Mouse (Mus musculus): ENCODE data around the gene Txnrd2. TPM values are rescaled to one million over a fixed set of nuclear protein-coding genes. Genes with fewer than 3 reads are reported as not detected.
A peak's percentile ranks its signal among the peaks of the same experiment; 100 is the strongest.

Txnrd2 gene
- total RNA-seq, 2 experiments from 2014 or later = 26.7 to 29.0 TPM

GRCm38 (mm10) chr16:18452361-18452862 is 26.2 kb downstream of the Txnrd2 start:
- DNase-seq = no peak

DNA sequence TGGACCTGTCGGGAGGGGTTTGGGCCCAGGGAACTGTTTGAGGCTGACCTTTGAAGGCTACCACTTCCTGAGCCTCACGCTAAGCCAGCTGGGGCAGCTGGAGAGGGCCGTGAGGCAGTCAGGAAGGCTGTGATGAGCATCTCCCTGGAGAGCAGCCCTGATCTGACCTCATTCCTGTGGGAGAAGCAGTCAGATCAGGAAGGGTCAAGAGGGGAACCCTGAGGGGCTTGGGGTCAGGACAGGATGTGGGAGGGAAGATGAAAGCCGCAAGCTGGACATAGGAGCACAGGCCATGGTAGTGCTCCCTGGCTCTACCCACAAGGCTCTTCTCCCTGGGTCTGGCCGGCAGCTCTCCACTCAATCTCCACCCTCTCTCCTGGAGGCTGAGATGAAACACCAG is 27.7 kb downstream of the Txnrd2 start:
- DNase-seq = peak; percentile 14

DNA sequence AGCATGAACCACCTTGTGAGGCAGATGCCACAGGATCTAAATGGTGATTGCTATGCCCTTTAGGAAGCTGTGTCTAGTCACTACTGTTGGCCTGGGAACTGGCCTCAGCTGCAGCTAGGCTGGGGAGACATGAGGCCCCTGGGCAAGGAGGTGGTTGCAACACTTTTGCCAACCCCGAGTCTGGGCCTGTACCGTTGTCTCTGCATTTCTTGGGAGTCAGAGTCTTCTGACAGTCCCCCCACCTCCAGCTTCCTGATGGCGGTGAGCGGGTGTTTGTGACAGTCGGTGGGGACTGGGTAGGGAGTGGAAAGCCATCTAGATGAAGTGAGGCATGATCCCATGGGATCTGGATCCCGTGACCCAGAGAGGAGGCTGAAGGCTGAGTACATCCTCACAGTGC is 29.2 kb downstream of the Txnrd2 start:
- DNase-seq = no peak

DNA sequence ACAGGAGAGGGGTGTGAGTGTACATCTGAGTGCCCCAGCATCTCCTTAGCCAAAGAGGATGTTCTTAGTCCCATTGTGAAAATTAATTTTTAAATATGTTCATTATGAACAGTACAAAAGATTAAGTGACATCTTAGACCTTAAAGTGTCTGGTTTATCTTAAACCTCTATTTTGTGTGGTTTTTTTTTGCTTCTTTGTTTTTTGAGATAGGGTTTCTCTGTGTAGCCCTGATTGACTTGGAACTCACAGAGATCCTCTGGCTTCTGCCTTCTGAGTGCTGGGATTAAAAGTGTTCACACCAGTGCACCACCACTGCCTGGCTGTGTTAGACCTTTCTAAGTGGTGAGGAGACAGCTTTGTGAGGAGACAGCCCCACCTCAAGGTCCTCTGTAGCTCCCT is 32.5 kb downstream of the Txnrd2 start:
- no peak for DNase-seq

DNA sequence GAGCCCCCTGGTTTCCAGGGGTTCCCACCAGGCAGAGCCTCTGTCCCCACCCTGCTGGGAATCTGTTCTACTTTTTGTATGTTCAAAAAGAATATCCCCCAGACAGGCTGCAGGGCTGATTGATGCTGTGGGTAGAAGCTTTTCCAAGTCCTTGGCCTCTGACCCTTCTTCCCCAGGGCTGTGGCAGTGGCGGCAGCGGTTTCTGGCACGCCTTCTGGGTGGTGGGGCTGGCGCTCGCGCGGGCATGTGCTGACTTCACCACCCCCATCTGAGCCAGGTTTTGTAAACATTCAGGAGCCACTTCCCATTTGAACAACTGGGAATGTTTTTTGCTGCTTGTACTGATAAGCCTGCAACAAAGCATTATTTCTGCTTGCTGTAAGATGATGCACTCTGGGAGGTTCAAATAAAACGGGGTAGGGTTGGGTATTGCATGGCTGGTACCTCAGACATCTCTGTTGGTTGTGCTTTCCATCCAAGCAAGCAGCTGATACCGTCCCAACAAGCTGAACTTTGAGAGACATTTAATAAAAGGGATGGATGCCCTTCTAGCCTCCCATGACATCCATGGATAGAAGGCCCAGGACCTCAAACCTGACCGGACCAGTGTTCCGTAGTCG is 33.3 kb downstream of the Txnrd2 start:
- peak; percentile 28 for DNase-seq

- DNase-seq = peak; percentile 46
Observed at GRCm38 (mm10) chr16:18459955-18460370, 33.8 kb downstream of the Txnrd2 start.

- DNase-seq = no peak
Observed at GRCm38 (mm10) chr16:18460826-18461225, 34.6 kb downstream of the Txnrd2 start.

- no peak for DNase-seq
Observed at GRCm38 (mm10) chr16:18462031-18462430, 35.8 kb downstream of the Txnrd2 start.

GRCm38 (mm10) chr16:18462598-18462997 is 36.4 kb downstream of the Txnrd2 start:
- peak; percentile 40 for DNase-seq

DNA sequence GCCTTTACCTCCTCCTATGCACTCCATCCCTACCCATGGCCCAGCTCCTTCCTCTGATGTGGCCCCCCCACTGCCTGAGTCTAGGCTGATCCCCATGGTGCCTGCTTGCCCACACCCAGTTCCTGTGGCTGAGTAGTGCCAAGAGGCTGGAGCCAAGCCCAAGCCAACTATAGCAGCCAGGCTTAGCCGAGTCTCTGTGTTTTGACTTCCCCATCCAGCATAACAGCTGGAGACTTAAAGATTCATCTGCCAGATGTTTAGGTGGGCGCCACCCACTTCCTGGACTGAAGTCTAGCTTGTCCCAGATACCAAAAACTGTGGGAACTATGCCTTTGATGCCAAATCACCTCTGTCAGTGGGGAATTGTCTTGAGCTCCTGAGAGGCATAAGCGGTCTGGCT is 38.1 kb downstream of the Txnrd2 start:
- peak; percentile 49 for DNase-seq

DNA sequence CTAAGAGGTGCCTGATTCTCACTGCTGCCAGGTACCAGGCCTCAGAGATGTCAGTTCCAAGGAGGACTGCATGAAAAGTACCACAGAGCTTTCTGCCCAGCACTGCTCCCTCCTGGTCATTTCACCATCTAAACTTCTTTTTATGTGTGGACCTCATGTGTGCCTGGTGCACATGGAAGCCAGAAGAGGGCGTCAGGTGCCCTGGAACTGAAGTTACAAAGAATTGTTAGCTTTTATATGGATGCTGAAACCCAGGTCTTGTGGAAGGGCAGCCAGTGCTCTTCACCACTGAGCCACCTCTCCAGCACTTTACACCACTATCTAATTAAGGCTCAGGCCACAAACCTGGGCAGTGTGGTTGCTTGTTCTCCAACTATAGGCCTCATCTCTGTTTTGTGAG is 44.6 kb downstream of the Txnrd2 start:
- DNase-seq = no peak

- no peak for DNase-seq
Observed at GRCm38 (mm10) chr16:18471381-18471955, 45.3 kb downstream of the Txnrd2 start.

- DNase-seq = no peak
Observed at GRCm38 (mm10) chr16:18471976-18472375, 45.8 kb downstream of the Txnrd2 start.

- no peak for DNase-seq
Observed at GRCm38 (mm10) chr16:18472416-18472815, 46.2 kb downstream of the Txnrd2 start.

- no peak for DNase-seq
Observed at GRCm38 (mm10) chr16:18472976-18473375, 46.8 kb downstream of the Txnrd2 start.

DNA sequence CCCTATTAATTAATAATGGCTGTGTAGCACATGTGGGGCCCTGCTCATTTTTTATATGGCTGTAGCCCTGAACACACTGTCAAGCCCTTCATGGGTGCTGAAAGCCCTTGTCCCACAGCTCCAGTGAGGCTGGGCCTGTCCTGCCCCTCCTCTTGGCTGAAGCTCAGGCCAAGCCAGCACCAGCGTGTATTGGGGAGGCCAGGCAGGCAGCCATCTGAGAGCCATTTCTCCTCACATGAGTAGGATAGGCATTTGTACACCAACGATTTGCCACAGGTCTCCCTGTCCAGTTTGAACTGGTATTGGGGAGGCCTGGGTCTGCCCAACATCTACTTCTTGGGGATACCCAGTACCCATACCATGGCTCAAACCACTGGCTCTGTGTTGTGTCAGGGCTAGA is 47.8 kb downstream of the Txnrd2 start:
- DNase-seq = no peak

DNA sequence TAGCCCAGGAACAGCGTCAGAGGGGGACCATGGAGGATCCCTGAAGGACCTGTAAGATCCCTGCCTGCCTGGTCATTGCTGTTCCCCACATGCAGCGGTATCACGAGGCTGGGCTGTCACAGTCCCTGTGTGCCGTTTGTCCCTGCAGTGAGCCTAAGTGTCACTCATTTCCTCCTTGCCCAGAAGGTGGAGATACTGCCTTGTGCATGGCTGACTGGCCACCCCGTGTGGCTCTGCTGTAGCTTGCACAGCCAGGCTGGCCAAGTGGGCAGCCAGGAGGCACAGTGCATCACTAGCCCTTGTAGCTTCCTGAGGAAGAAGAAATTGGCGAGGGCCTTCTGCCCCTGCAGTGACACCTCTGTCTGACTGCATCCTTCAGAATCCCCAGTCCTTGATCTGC is 51.8 kb downstream of the Txnrd2 start:
- no peak for DNase-seq

DNA sequence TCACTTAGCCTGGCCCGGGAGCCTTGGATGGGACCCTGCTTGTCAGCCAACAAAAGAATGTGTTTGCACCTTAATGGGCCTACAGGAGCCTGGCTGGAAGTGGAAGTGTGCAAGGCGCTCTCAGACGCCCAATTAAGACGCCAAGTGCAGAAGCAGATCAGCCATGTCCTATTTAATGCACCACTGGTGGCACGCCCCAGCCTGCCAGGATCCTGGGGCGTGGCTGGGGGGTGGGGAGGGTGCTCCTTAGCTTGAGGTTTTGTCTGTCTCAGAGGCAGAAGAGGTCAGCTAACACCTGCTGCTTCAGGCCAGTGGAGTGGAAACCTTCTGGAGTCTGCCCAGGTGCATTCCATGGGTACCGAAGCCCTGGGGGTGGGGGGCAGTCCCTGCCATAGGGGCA is 53.5 kb downstream of the Txnrd2 start:
- DNase-seq = no peak

DNA sequence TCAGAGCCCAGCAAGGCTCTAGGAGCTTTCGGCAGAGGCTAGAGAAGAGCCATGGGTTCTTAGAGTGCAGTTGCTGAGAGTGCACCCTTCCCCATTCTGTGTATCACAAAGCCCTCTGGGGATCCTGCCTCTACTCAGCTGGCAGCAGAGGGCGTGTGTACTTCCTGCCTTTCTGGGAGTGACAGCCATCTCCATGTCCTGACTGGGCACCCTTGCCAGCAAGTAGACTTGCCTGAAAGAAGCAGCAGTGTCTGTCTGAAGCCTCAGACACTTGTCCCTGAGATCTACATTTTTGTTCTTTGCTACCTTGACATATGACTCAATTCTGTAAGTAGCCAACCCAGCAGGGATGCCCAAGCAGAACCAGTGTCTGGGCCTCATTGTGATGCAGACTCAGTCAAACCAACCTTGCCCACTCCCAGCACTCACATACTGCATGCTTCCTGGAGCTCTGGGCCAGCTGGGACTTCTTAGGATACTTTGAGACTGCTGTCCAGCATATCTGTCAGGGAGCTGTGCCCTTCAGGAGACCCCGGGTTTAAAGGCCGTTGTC is 54.8 kb downstream of the Txnrd2 start:
- no peak for DNase-seq

DNA sequence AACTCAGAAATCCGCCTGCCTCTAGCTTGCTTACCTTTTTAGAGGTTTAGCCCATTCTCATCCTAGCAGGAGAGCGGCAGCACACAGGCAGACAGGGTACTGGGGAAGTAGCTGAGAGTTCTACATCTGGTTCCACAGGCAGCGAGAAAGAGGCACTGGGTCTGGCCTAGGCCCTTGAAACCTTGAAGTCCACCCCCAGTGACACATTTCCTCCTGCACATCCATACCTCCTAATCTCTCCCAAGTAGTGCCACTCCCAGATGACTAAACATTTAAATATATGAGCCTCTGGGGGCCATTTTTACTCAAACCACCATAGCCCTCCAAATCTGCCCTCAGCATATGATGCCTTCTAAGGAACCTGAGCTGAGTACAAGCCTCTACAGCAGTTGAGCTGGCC is 56.2 kb downstream of the Txnrd2 start:
- no peak for DNase-seq

DNA sequence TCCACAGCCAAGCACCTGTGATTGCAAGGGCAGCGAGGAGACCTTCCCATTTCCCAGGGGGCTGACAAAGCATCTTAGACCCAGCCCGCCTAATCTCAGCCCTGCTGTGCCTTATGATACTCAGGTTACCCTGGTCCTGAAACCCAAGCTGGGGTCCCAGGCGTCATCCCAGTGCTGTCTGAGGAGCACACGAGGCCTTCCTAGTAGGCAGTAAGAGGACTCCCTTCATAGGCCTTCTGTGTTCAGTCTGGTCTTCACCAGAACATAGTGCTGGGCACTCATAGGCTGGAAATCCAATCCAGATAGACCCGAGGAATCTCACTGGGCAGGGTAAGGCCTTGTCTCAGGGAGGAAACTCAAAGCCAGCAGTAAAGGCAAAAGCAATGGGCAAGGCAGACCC is 57.7 kb downstream of the Txnrd2 start:
- DNase-seq = no peak

GRCm38 (mm10) chr16:18484386-18484785 is 58.2 kb downstream of the Txnrd2 start:
- no peak for DNase-seq

DNA sequence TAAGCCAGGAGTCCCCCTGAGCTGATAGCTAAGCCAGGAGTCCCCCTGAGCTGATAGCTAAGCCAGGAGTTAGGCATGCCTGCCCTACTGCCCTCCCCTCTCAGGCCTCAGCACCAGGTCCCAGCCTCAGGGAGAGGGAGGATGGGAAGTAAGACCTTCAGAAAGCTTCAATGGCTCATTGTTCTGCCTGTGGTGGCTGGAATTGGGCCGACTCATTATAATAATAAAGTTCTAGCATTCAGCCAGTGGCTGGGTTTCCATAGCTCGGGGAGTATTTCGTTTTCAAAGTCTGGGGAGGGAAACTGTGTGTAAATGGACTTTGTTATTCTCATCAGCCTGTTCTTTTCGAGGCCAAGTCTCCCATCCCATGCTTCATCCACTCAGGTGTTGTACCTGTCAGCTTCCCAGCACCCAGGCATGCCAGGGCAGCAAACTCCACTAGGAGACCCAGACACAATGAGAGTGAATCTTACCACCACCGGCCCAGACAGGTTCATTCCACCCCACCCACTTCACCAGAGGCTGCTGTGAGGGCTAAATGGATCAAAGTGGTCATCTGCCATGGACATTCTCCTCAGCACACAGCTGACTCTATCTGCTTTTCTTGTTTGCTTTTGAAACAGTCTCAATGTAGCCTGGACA is 58.7 kb downstream of the Txnrd2 start:
- no peak for DNase-seq

DNA sequence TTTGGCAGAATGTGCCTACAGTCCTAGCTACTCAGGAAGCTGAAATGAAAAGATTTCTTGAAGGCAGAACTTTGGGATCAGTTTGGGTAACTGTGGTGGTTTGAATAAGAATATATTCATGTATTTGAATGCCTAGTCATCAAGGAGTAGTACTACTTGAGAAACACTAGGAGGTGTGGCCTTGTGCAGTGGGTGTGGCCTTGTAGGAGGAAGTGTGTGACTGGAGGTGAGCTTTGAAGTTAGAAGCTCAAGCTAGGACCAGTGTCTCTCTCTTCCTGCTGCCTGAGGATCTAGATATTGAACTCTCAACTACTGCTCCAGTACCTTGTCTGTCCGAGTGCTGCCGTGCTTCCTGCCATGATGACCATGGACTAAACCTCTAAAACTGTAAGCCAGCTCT is 59.9 kb downstream of the Txnrd2 start:
- DNase-seq = no peak

Data from heart, postnatal 4 days (tissue).